Mouse (Mus musculus) Patski (cell line): Measurements from ENCODE around the gene Epb41l1. TPM values are rescaled to one million over a fixed set of nuclear protein-coding genes. Genes with fewer than 3 reads are reported as not detected.

Source experiments
- ATAC-seq: fragments of 100-300 bp; one replicate; pipeline ENCODE4 v1.8.0; 2021
- CTCF ChIA-PET: fragments of 350-600 bp; sonication (Branson Sonifier 250); formaldehyde crosslinking; loops from one replicate; lab custom pipeline; 2022; ENCODE audit warnings: inconsistent platforms; lab: Charles Lee
- POLR2A ChIA-PET: fragments of 350-600 bp; sonication (Branson Sonifier 250); formaldehyde crosslinking; loops from one replicate; lab custom pipeline; 2022; ENCODE audit warnings: antibody characterized with exemption, inconsistent platforms; lab: Charles Lee
- DNase-seq: peaks from one replicate; pipeline ENCODE4 v3.0.0-alpha.2; 2011; ENCODE audit warnings: low read depth, low spot score
- H3K27me3 ChIP-seq: fragments of 371-371 bp; one replicate; pipeline ENCODE4 v1.5.1; 2021
- CTCF ChIP-seq: fragments of 100-300 bp; IDR thresholded peaks from one replicate; pipeline ENCODE4 v1.5.1; 2021
- in situ Hi-C: fragments of 300-500 bp; cut with MboI; formaldehyde crosslinking; loops from 3 replicates; pipeline ENCODE4 v1.11.1; 2018; ENCODE audit warnings: low pct_unique_long_range_greater_than_20kb, mixed read lengths
- polyA plus RNA-seq: library from polyadenylated mRNA; unstranded; gene quantifications from one replicate; pipeline ENCODE4 v1.2.3, GENCODE M21; 2021

Epb41l1 gene
- polyA plus RNA-seq, 1 experiment from 2014 or later = 39.7 TPM

- CTCF ChIA-PET = no interaction called here
- in situ Hi-C loops = no loop called here
- ATAC-seq (no peak), DNase-seq (no peak)
- POLR2A ChIA-PET = no interaction called here
- H3K27me3 ChIP-seq = peaks cover 10% of the 10 kb centered on the region
- TF ChIP-seq CTCF = no peak
These were observed 164.2 kb downstream of the Epb41l1 start for GRCm38 (mm10) chr2:156584797-156585471.

GRCm38 (mm10) chr2:156589481-156589880 lies 168.8 kb downstream of the Epb41l1 start:
- in situ Hi-C loops = no loop called here
- H3K27me3 ChIP-seq = peaks cover 2% of the 10 kb centered on the region
- ChIA-PET CTCF (no interaction called here), POLR2A (no interaction called here)
- ATAC-seq = no peak
- TF ChIP-seq CTCF = no peak
- DNase-seq = no peak

Other genes with a start within 250 kb of the Epb41l1 start
- 288 TPM for gene Rbm39, start 240.7 kb upstream of the Epb41l1 start, polyA plus RNA-seq
- gene Phf20, start 224.4 kb upstream of the Epb41l1 start, polyA plus RNA-seq = 37.6 TPM
- 4.8 TPM for gene Cnbd2, start 108.6 kb upstream of the Epb41l1 start, polyA plus RNA-seq
- 98.7 TPM for gene Scand1, start 108.2 kb upstream of the Epb41l1 start, polyA plus RNA-seq
- gene Aar2, start 126.7 kb downstream of the Epb41l1 start, polyA plus RNA-seq = 22.0 TPM
- 44.7 TPM for gene Dlgap4, start 192.8 kb downstream of the Epb41l1 start, polyA plus RNA-seq